Mouse (Mus musculus) ovary, adult 10 weeks (tissue): ENCODE data around the gene Nek1. TPM values are rescaled to one million over a fixed set of nuclear protein-coding genes. Genes with fewer than 3 reads are reported as not detected.

ENCODE experiments used
- polyA plus RNA-seq: library from polyadenylated mRNA; stranded (reverse); fragments of 350-450 nt; fragmentation: Illumina TruSeq; extraction: RNeasy Lipid Tissue Mini Kit (QIAGEN cat#74804); gene quantifications from one replicate; pipeline ENCODE4 v1.2.3, GENCODE M21; 2014

Nek1 gene
- 63.1 TPM for polyA plus RNA-seq

DNA sequence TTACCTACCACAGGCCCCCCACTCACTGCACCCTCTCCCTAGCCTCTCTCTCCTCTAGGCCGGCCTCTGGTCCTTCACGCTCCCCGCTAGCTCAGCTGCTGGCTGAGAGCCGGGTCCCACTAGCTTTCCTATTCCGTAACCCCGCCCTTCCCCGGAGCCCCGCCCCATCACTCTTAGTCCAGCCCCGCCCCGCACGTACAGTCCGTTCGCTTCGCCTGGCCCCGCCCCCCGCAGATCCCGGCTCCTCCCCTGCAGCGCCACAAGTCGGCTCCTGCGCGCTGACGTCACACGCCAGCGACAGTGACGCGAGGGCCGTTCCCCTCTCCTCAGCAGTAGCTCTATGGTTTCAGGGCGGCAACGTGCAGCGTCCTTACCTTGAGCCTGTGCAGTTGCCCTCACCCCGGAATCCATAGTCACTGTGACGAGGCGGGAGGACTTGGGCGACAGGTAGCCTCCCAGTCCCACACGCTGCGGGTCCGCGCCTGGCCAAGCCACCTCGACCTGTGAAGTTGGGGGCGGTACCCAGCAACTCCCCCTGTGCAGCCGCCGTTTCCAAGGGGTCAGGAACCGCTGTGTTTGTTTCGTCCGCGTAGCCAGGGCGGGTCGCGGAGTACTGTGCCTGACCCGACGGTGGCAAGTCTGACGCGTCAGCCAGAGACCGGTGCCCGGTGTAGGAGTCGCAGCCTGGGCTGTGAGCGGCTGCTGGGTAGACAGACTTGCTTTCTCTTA lies at the start of gene Nek1:
Gene Nek1, plus strand, starts transcription at position 286 of the 729 bp plus-strand sequence.

DNA sequence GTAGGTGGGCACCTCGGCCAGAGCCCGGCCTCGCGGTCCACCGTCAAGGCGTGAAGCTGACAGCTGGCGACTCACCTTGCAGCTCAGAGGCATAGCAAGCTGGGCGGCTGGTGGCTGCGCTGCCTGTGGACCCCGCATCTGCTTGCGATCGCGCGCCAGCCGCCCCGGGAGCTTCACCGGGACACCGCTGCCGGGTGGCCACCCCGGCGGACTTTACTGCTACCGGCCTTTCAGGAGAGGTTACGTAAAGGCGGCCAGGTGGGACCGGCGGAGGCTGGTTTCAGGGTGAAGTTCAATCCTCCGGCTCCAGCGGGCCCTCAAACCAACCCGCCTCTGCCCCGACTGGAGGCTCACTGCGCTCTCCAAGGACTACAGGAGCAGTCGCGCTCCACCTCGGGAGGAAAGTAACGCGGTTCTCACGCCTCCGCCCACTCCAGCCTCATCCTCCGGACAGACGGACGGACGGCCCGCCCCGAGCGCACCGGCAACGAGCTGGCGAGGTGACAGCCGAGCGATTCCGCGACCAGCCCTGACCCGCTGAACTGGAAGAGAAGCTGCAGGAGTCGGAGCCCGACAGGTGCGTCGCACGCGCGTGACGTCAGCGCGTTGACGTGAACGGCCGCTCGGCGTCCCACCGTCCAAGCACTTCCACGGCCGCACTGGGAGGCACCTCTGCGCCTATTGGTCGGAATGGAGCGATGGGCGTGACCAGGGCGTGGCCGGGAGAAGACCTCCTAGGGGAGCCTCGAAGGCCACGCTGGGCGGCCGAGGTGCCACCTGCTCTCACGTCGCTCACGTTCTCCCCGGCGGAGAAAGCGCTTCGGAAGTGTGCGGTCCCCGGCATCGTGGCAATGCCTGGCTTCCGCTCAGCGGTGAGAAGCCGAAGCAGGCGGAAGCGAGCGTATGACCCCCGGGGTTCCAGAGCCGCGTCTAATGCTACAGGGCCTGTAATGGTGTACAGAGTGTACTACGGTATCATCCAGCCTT lies 10.0 kb upstream of the Nek1 start, which contains the start of gene Clcn3:
Gene Clcn3, minus strand, starts transcription at position 600 of the 987 bp plus-strand sequence.

Other genes with a start within 250 kb of the Nek1 start
- 185 TPM for gene Hpf1, start 102.8 kb upstream of the Nek1 start, polyA plus RNA-seq
- 110 TPM for gene Clcn3, start 9.9 kb upstream of the Nek1 start, polyA plus RNA-seq
- 7.7 TPM for gene Sh3rf1, start 230.7 kb downstream of the Nek1 start, polyA plus RNA-seq